Mouse (Mus musculus) midbrain, embryonic 13.5 days (tissue): ENCODE results near the gene Slc47a1. TPM values are rescaled to one million over a fixed set of nuclear protein-coding genes. Genes with fewer than 3 reads are reported as not detected.
"Not testable (repeated sequence)": the region's sequence is repeated elsewhere in the genome, so short reads cannot be mapped to it uniquely, and the experiment has no call there.

Source experiments
- ATAC-seq: fragments of 200-750 bp; cut with Nextera tagmentation; 2 replicates; pipeline ENCODE4 v1.8.0; 2017; ENCODE audit warnings: mild to moderate bottlenecking, moderate TSS enrichment, moderate library complexity
- H3K27ac ChIP-seq: fragments of 300-500 bp; sonication (generic); 2 replicates; pipeline ENCODE4 v1.5.1; 2015; ENCODE audit warnings: inconsistent platforms, mild to moderate bottlenecking, moderate library complexity
- H3K27me3 ChIP-seq: fragments of 300-500 bp; sonication (generic); 2 replicates; pipeline ENCODE4 v1.6.1; 2015; ENCODE audit warnings: mild to moderate bottlenecking, inconsistent platforms
- H3K36me3 ChIP-seq: fragments of 300-500 bp; sonication (generic); 2 replicates; pipeline ENCODE4 v1.6.1; 2015; ENCODE audit warnings: mild to moderate bottlenecking, inconsistent platforms
- H3K4me1 ChIP-seq: fragments of 300-500 bp; sonication (generic); replicated peaks from 2 replicates; pipeline ENCODE4 v1.6.1; 2015; ENCODE audit warnings: inconsistent platforms
- H3K4me2 ChIP-seq: fragments of 300-500 bp; sonication (generic); replicated peaks from 2 replicates; pipeline ENCODE4 v1.6.1; 2015; ENCODE audit warnings: moderate library complexity, mild to moderate bottlenecking, inconsistent platforms
- H3K4me3 ChIP-seq: fragments of 300-500 bp; sonication (generic); replicated peaks from 2 replicates; pipeline ENCODE4 v1.5.1; 2015; ENCODE audit warnings: mild to moderate bottlenecking, inconsistent platforms
- H3K9ac ChIP-seq: fragments of 300-500 bp; sonication (generic); replicated peaks from 2 replicates; pipeline ENCODE4 v1.6.1; 2015; ENCODE audit warnings: mild to moderate bottlenecking, inconsistent platforms
- H3K9me3 ChIP-seq: fragments of 300-500 bp; sonication (generic); 2 replicates; pipeline ENCODE4 v1.6.1; 2016; ENCODE audit warnings: mild to moderate bottlenecking, inconsistent platforms
- WGBS: fragments of 180-500 bp; shearing (Covaris S2); methylation state at CpG from one replicate; pipeline ENCODE4 v1.1.7; 2015; 5-methylcytosine and 5-hydroxymethylcytosine counted together
- polyA plus RNA-seq: library from polyadenylated mRNA; unstranded; fragments of >200 nt; fragmentation: Nextera tagmentation; extraction: Ambion mirVana; gene quantifications from 2 replicates; pipeline ENCODE4 v1.2.1, GENCODE M21; 2015

Gene Slc47a1
- polyA plus RNA-seq, 1 experiment from 2014 or later, result not detected

DNA sequence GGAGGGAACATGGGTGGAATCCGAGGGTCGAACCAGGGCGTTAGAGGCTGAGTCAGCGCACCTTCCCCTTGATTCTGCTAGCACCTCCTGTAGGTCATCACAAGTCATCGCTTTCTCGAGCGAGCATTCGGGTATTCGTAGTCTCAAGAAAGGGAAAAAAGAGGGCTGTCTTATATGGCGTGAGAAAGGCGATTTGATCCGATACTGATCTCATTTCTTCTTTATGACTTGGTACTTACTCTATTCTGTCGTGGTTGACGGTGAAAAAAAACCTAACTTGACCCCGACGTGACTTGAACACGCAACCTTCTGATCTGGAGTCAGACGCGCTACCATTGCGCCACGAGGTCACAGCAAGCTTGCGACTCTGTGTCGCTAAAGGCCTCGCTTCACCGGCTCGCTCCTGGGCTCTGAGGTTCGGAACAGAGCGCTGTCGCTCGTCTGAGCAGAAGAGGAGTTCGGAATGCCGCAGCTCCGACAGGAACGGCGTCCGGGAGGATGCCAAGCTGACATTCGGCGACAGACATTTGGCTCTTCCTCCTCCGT, 29.6 kb upstream of the Slc47a1 start:
- Histone ChIP-seq H3K9me3 (no peaks in the 10 kb centered on the region), H3K4me1 (peaks cover 5% of the 10 kb centered on the region), H3K4me2 (peak overlapping the region; percentile 53), H3K27ac (peak overlapping the region; percentile 99), H3K27me3 (peaks cover 4% of the 10 kb centered on the region; the same call in 1 of the 2 replicates), H3K4me3 (peak overlapping the region; percentile 72), H3K36me3 (no peaks in the 10 kb centered on the region), H3K9ac (peak overlapping the region; percentile 85)
- WGBS, result 1% methylated on average over 39 of the region's 39 CpGs
- ATAC-seq, result peak; percentile 90

DNA sequence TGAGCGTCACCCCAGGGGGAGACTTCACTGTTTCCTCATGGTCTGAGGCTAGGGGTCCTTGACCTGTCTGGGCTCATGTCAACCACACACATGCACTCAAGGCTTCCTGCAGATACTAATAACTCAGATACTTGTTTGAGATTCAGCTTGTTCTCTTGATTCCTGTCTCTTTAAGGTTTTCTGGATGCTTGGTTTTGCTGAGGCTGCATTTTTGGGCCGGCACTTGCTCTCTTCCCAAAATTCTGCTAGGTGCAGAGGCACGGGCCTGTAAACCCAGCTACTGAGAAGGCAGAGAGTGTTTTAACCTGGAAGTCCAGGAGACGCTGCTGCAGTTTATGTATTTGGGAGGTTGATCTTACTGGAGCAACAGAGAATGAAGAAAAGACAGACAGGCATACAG, 23.6 kb upstream of the Slc47a1 start:
- no peaks in the 10 kb centered on the region for H3K4me1 ChIP-seq
- no peaks in the 10 kb centered on the region for H3K9me3 ChIP-seq
- H3K4me2 ChIP-seq, result no peak overlapping the region
- H3K4me3 ChIP-seq, result no peak overlapping the region
- no peak for ATAC-seq
- no peak overlapping the region for H3K9ac ChIP-seq
- no peak overlapping the region for H3K27ac ChIP-seq
- H3K27me3 ChIP-seq, result no peaks in the 10 kb centered on the region
- H3K36me3 ChIP-seq, result no peaks in the 10 kb centered on the region
- 89% methylated on average over 4 of the region's 4 CpGs for WGBS

GRCm38 (mm10) chr11:61400681-61401346, 22.7 kb upstream of the Slc47a1 start:
- Histone ChIP-seq H3K36me3 (no peaks in the 10 kb centered on the region), H3K27ac (no peak overlapping the region), H3K4me3 (no peak overlapping the region), H3K27me3 (no peaks in the 10 kb centered on the region), H3K4me1 (no peaks in the 10 kb centered on the region), H3K9me3 (no peaks in the 10 kb centered on the region), H3K9ac (no peak overlapping the region), H3K4me2 (no peak overlapping the region)
- ATAC-seq, result no peak
- 88% methylated on average over 8 of the region's 8 CpGs for WGBS

DNA sequence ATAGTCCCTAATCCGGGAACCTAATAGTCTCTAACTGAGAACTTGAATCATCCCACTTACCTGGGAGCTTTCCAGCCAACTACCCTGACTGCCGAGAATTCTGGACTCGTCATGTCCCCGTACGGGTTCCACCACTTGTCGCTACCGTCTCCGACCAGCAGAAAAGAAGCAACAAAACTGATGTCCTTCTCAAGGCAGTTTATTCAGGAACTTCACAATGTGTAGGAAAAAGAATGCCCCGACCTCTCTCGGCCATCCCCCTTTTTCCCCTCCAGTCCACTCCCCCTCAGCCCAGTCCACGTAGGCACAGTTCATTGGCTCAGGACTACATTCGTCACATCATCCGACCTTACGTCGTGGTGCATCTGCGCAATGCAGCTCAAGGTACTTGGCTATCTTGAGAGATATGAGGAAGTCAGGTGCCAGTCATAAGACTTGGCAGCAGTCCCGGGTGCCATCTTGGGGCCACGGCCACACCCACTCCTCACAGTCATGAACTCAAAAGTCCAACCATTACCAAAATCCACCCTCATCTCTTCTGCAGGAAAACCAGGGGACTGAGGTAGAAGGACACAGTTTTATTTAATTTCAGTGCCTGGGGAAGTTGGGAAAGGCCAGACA, 19.4 kb upstream of the Slc47a1 start:
- H3K9me3 ChIP-seq, ATAC-seq, H3K36me3 ChIP-seq, H3K9ac ChIP-seq, H3K4me2 ChIP-seq, H3K4me1 ChIP-seq, H3K27ac ChIP-seq, H3K4me3 ChIP-seq, H3K27me3 ChIP-seq: not testable (repeated sequence)
- WGBS, result 95% methylated on average over 18 of the region's 18 CpGs

- H3K4me1 ChIP-seq, result no peaks in the 10 kb centered on the region
- 81% methylated on average over 4 of the region's 4 CpGs for WGBS
- H3K27ac ChIP-seq, result no peak overlapping the region
- peaks cover 5% of the 10 kb centered on the region for H3K9me3 ChIP-seq
- ATAC-seq, result no peak
- H3K36me3 ChIP-seq, result no peaks in the 10 kb centered on the region
- H3K4me3 ChIP-seq, result no peak overlapping the region
- no peak overlapping the region for H3K9ac ChIP-seq
- H3K4me2 ChIP-seq, result no peak overlapping the region
- no peaks in the 10 kb centered on the region for H3K27me3 ChIP-seq
These were observed 10.8 kb upstream of the Slc47a1 start for GRCm38 (mm10) chr11:61388936-61389335.

- no peak overlapping the region for H3K27ac ChIP-seq
- no peak overlapping the region for H3K4me3 ChIP-seq
- no peaks in the 10 kb centered on the region for H3K36me3 ChIP-seq
- no peaks in the 10 kb centered on the region for H3K4me1 ChIP-seq
- 66% methylated on average over 6 of the region's 6 CpGs for WGBS
- no peaks in the 10 kb centered on the region for H3K27me3 ChIP-seq
- H3K4me2 ChIP-seq, result no peak overlapping the region
- H3K9ac ChIP-seq, result no peak overlapping the region
- H3K9me3 ChIP-seq, result peaks cover 5% of the 10 kb centered on the region
- no peak for ATAC-seq
These were observed 9.9 kb upstream of the Slc47a1 start for GRCm38 (mm10) chr11:61388012-61388411.

- H3K4me1 ChIP-seq, result no peaks in the 10 kb centered on the region
- no peak overlapping the region for H3K4me3 ChIP-seq
- WGBS, result 73% methylated on average over 6 of the region's 6 CpGs
- no peak overlapping the region for H3K4me2 ChIP-seq
- no peak for ATAC-seq
- H3K27me3 ChIP-seq, result no peaks in the 10 kb centered on the region
- H3K9me3 ChIP-seq, result peaks cover 5% of the 10 kb centered on the region
- H3K27ac ChIP-seq, result no peak overlapping the region
- H3K9ac ChIP-seq, result no peak overlapping the region
- H3K36me3 ChIP-seq, result no peaks in the 10 kb centered on the region
These were observed 9.1 kb upstream of the Slc47a1 start for GRCm38 (mm10) chr11:61387233-61387632.

- Histone ChIP-seq H3K4me3 (no peak overlapping the region), H3K9ac (no peak overlapping the region), H3K4me2 (no peak overlapping the region), H3K9me3 (no peaks in the 10 kb centered on the region), H3K27me3 (no peaks in the 10 kb centered on the region), H3K36me3 (no peaks in the 10 kb centered on the region), H3K27ac (no peak overlapping the region), H3K4me1 (no peaks in the 10 kb centered on the region)
- no peak for ATAC-seq
- WGBS, result 89% methylated on average over 4 of the region's 4 CpGs
These were observed 7.6 kb upstream of the Slc47a1 start for GRCm38 (mm10) chr11:61385725-61386124.

GRCm38 (mm10) chr11:61381272-61381671, 3.1 kb upstream of the Slc47a1 start:
- Histone ChIP-seq H3K4me1 (peaks cover 5% of the 10 kb centered on the region), H3K36me3 (no peaks in the 10 kb centered on the region)
- 92% methylated on average over 1 of the region's 1 CpGs for whole genome bisulfite sequencing

DNA sequence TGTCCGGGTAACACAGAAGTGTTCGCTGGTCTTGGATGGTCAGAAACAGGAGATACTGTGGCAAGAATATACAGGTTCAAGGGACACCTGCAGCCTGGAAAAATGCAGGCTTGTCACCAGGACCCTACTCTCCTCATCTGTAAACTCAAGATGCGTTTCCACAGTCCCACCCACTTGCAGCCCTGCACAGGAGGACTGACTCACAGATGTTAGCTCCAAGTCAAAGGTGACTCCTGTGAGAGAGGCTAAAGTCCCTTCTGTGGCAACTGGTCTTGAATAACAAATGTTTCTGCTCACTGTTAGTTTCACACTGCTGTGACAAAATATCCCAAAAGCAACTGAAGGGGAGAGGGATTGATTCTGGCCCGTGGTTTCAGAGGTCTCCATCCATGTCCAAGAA, 506 bp upstream of the Slc47a1 start:
- no peak overlapping the region for H3K9ac ChIP-seq
- H3K27me3 ChIP-seq, result peaks cover 45% of the 10 kb centered on the region
- H3K27ac ChIP-seq, result no peak overlapping the region
- H3K9me3 ChIP-seq, result no peaks in the 10 kb centered on the region
- no peak for ATAC-seq
- 85% methylated on average over 4 of the region's 4 CpGs for WGBS
- no peak overlapping the region for H3K4me2 ChIP-seq
- H3K4me3 ChIP-seq, result no peak overlapping the region
- H3K4me1 ChIP-seq, result peaks cover 5% of the 10 kb centered on the region
- H3K36me3 ChIP-seq, result no peaks in the 10 kb centered on the region

More at GRCm38 (mm10) chr11:61381272-61381671, 3.1 kb upstream of the Slc47a1 start:
- no peak overlapping the region for H3K9ac ChIP-seq
- H3K27ac ChIP-seq, result no peak overlapping the region
- H3K27me3 ChIP-seq, result peaks cover 38% of the 10 kb centered on the region
- H3K9me3 ChIP-seq, result no peaks in the 10 kb centered on the region
- H3K4me3 ChIP-seq, result no peak overlapping the region
- no peak overlapping the region for H3K4me2 ChIP-seq
- ATAC-seq, result no peak

DNA sequence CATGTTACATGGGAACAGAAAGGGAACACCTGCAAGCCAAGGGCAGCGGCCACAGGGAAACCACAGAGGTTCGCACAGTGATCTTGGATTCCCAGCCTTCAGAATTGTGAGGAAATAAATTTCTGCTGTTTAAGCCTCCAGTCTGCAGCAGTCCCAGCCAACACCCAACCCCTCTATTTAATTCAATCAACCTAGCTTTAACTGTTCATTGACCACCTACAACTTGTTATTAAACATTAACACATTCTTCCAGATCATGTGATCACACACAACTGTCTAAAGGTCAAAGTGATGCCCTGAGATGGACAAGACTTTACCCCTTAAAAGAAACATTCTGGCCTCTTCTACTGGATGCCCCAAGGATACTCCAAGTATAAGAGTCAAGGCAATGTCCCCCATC, 9.5 kb downstream of the Slc47a1 start:
- no peak overlapping the region for H3K27ac ChIP-seq
- H3K27me3 ChIP-seq, result no peaks in the 10 kb centered on the region
- H3K4me1 ChIP-seq, result no peaks in the 10 kb centered on the region
- no peak overlapping the region for H3K9ac ChIP-seq
- H3K4me3 ChIP-seq, result no peak overlapping the region
- WGBS, result 95% methylated on average over 2 of the region's 2 CpGs
- H3K9me3 ChIP-seq, result no peaks in the 10 kb centered on the region
- no peaks in the 10 kb centered on the region for H3K36me3 ChIP-seq
- H3K4me2 ChIP-seq, result no peak overlapping the region
- ATAC-seq, result no peak

DNA sequence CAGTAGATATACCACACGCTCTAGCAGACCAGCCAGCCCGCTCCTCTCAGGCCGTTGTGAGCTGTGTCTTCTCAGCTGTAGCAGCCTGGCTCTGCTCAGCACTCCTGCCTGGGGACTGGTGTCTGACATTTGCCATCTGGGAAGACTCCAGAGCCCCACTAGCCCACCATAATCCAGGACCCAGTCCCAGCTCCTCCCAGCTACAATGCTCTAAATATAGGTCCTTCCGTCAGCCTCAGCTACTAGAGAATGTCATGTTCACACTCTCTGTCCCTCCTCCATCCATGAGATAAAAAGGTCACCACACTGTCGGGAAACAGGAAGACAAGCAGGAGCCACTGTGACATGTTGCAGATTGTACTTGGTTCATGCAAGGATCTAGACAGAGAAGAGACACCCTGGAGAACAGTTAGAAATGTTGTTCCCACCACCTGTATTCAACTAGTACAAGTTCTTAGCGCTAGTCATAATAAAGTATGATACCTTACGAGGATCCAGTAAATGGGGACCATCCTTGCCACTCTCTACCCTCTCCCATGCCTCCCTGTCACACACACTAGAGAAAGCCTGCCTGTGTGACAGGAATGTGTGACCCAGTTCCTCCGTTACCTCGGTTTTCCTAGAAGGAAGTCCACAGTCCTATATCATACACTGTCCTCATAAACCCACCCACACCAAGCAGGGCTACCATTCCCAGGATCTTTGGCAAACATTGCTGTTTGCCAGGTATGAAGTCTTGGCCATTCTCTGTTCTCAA, 11.4 kb downstream of the Slc47a1 start:
- Histone ChIP-seq H3K9me3 (no peaks in the 10 kb centered on the region), H3K9ac (no peak overlapping the region)

More for the DNA sequence above, 11.4 kb downstream of the Slc47a1 start:
- H3K27me3 ChIP-seq, result no peaks in the 10 kb centered on the region
- H3K27ac ChIP-seq, result no peak overlapping the region
- H3K4me2 ChIP-seq, result no peak overlapping the region
- no peaks in the 10 kb centered on the region for H3K36me3 ChIP-seq
- H3K4me1 ChIP-seq, result no peaks in the 10 kb centered on the region
- no peak overlapping the region for H3K4me3 ChIP-seq
- ATAC-seq, result no peak
- WGBS, result 87% methylated on average over 9 of the region's 9 CpGs
